Mouse (Mus musculus): ENCODE measurements around the gene Mfsd11.

GRCm38 (mm10) chr11:116854279-116854678 is 2.0 kb downstream of the Mfsd11 start:
- no peak for TF ChIP-seq USF1 (IDR thresholded peaks at IDR 0.05; ENCODE audit: low read depth)
- TF ChIP-seq CTCF (IDR thresholded peaks at IDR 0.05; ENCODE audit: control insufficient read depth, insufficient read depth, insufficient read length), result no peak

Data from C2C12 (cell line).